Mouse (Mus musculus) testis, adult 2 months (tissue): ENCODE data around the gene Prpsap1. TPM values are rescaled to one million over a fixed set of nuclear protein-coding genes. Genes with fewer than 3 reads are reported as not detected.
"Not testable (repeated sequence)": the region's sequence is repeated elsewhere in the genome, so short reads cannot be mapped to it uniquely, and the experiment has no call there.

Experiments
- H3K27ac ChIP-seq: fragments of 200-500 bp; 2 replicates; pipeline ENCODE4 v1.5.1; 2012; ENCODE audit warnings: low read depth, low read length; ENCODE audit not compliant: control insufficient read depth, insufficient read depth
- H3K27me3 ChIP-seq: fragments of 200-500 bp; 2 replicates; pipeline ENCODE4 v1.6.1; 2012; ENCODE audit warnings: mild to moderate bottlenecking, low read length, moderate library complexity; ENCODE audit not compliant: control insufficient read depth, insufficient read depth
- H3K36me3 ChIP-seq: fragments of 200-500 bp; 2 replicates; pipeline ENCODE4 v1.6.1; 2012; ENCODE audit warnings: mild to moderate bottlenecking, low read length; ENCODE audit not compliant: control insufficient read depth, insufficient read depth
- H3K4me1 ChIP-seq: fragments of 200-500 bp; 2 replicates; pipeline ENCODE4 v1.6.1; 2012; ENCODE audit warnings: low read length; ENCODE audit not compliant: control insufficient read depth, insufficient read depth
- H3K4me3 ChIP-seq: fragments of 200-500 bp; 2 replicates; pipeline ENCODE4 v1.5.1; 2012; ENCODE audit warnings: low read depth, mild to moderate bottlenecking, low read length, moderate library complexity, mixed read lengths; ENCODE audit not compliant: control insufficient read depth
- CTCF ChIP-seq: fragments of 200-500 bp; IDR thresholded peaks from 2 replicates; pipeline ENCODE4 v1.5.1; 2012; ENCODE audit warnings: low read depth, mild to moderate bottlenecking, inconsistent platforms, low read length, moderate library complexity; ENCODE audit not compliant: control insufficient read depth, insufficient read depth, insufficient replicate concordance
- POLR2A ChIP-seq: fragments of 200-500 bp; IDR thresholded peaks from 2 replicates; pipeline ENCODE4 v1.6.1; 2012; ENCODE audit warnings: low read depth, mild to moderate bottlenecking, inconsistent platforms, low read length, moderate library complexity; ENCODE audit not compliant: control insufficient read depth
- polyA plus RNA-seq: library from polyadenylated mRNA; depleted of rRNA; stranded (reverse); fragments of >200 nt; gene quantifications from 2 replicates; pipeline ENCODE4 v1.2.3, GENCODE M21; 2012

Gene Prpsap1
- polyA plus RNA-seq, 1 experiment, result 59.0 TPM

DNA sequence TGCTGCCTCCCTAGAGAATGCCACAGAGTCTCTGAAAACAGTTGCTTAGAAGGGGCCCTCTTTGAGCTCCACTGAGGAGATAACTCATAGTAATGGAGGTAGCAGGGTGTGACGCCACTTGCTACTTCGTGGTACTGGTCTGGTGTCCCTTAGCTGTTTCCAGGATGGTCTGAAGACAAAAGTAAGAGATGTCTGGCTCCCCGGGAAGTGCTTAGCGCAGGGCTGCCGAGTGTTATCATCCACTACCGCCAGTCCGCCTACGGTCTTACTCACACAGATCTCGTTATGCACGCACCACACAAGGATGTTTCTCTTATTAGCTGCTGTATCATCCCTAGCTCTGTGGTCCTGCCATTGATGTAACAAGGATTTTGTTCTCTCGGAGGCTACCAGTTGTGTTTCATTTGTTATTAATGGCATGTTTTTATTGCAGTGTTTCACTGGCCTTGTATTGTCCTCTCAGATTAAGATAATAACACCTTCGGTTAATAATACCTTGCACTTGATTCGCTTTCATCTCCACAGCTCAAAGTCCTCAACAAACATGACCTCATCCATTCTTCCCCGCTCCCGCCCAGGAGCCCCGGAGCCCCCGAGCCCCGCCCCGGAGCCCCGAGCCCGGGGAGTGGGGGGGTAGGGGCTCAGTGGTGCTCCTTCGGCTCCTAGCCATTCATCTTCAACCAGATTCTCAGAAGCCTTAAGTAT is 63.1 kb downstream of the Prpsap1 start:
- Histone ChIP-seq H3K4me1 (peaks cover 16% of the 10 kb centered on the region), H3K4me3 (no peak overlapping the region), H3K36me3 (no peaks in the 10 kb centered on the region), H3K27me3 (no peaks in the 10 kb centered on the region), H3K27ac (no peak overlapping the region)
- TF ChIP-seq POLR2A (no peak), CTCF (no peak)

DNA sequence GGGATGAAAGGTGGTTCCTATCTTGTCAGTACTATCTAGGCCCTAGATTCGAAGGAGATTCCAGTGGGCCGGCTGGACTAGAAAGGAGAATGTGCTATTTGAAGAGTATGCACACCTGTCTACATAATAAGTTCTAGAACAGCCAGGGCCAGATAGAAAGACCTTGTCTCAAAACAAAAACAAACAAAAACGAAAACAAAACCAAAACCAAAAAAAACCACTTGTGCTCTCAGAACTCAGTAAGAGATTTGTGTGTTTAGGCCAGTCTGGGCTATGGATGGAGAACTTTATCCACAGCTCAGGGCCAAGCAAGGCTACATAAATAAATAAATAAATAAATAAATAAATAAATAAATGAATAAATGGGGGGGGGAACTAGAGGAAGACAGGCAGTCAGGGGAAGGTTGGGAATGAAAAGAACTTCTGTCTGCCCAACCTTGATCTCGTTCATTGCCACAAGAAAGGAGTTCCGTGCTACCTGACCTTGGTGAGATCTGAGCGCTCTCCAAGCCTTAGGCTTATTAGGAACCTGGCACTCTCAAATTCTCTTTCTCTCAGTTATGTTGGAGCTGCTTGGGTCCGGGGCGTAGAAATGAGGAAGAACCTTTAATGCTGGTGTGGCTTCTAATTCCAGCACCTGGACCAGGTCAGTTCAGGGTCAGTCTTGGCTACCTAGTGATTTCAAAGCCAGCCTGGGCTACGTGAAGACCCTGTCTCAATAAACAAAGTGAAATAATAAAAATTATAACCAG is 64.0 kb downstream of the Prpsap1 start:
- H3K27me3 ChIP-seq, result no peaks in the 10 kb centered on the region
- 0 out of 2 replicates have a peak overlapping the region, but pooled peaks have one; percentile 60 for H3K27ac ChIP-seq
- H3K36me3 ChIP-seq, result no peaks in the 10 kb centered on the region
- no peak for TF ChIP-seq POLR2A
- no peak for TF ChIP-seq CTCF
- H3K4me1 ChIP-seq, result peaks cover 15% of the 10 kb centered on the region
- H3K4me3 ChIP-seq, result no peak overlapping the region

DNA sequence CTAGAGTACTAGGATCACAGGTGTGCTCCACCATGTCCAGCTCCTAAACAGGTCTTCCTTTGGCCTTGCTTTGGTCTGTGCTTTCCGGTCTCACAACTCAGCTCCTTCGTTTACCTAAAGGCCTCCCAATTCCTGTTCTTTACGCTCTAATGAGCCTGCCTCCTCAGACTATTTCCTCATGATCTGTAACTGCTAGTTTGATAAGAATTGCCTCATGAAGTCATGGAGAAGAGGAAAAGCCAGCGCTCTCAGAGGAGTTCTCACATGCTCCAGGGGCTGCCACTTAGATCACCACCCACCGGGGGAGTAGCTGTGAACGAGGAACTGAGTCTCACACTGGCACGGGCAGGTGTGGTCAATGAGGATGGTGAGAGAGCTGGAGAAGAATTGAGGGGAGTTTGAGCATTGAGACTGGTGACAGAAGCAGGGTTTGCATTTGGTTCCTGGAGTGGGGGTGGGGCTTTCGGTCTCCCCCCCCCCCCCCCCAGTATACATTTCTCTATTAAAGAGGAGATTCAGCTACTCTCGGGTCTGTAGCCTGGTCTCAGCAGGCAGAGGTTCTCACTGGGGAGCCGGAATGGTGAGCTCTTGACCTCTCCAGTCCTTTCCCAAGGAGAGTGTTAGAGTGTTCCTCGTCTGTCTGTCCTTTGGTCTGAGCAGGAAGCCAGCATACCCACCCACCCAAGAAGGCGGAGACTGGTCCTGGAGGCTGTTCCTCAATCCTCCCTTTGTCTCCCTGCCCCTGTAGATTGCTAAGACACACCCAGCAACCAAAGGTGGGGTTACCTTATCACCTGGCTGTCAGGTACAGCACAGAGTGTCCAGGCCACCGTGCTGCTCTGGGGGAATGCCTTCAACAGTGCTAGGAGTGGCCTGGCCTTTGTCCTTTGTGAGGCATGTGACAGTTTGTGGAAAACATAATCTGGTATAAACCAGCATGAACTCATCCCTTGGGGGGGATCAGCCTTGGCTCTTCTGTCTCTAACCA is 64.8 kb downstream of the Prpsap1 start:
- no peaks in the 10 kb centered on the region for H3K27me3 ChIP-seq
- H3K27ac ChIP-seq, result peak overlapping the region; percentile 60; the same call in 1 of the 2 replicates
- H3K4me3 ChIP-seq, result no peak overlapping the region
- H3K4me1 ChIP-seq, result peaks cover 9% of the 10 kb centered on the region
- H3K36me3 ChIP-seq, result no peaks in the 10 kb centered on the region
- no peak for TF ChIP-seq POLR2A
- no peak for TF ChIP-seq CTCF

DNA sequence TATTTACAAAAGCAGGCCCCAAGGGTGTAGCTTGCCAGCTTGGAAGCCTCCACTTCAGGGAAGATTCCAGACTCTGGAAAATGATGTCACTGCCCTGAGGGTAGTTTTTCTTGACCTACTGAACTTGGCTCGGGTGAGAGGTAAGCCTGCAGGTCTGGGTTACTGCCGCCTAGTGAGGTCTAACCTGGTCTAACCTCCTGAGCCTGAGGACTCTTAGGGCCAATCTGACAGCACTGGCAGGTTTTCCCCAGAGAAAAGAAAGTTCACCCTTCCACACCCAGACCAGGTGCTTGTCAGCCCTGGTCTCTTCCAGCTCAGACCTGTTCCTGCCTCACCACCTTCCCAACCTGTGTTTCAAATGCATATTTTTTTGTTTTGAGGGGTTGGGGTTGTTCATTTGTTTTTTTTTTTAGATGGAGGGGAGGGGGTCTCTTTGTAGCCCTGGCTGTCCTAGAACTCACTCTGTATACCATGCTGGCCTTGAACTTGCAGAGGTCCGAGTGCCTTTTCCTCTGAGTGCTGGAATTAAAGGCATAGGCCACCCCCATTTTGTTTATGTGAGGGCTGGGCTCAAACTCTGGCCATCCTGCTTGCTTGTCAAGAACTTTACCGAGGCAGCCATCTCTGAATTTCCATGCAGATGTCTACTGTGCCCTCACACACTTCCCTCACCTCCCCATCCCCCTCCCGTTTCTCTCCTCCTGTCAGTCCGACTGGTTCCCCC is 67.0 kb downstream of the Prpsap1 start:
- peaks cover 7% of the 10 kb centered on the region for H3K4me1 ChIP-seq
- no peak overlapping the region for H3K4me3 ChIP-seq
- H3K27me3 ChIP-seq, result no peaks in the 10 kb centered on the region
- TF ChIP-seq POLR2A (no peak), CTCF (no peak)
- H3K27ac ChIP-seq, result no peak overlapping the region
- H3K36me3 ChIP-seq, result no peaks in the 10 kb centered on the region

DNA sequence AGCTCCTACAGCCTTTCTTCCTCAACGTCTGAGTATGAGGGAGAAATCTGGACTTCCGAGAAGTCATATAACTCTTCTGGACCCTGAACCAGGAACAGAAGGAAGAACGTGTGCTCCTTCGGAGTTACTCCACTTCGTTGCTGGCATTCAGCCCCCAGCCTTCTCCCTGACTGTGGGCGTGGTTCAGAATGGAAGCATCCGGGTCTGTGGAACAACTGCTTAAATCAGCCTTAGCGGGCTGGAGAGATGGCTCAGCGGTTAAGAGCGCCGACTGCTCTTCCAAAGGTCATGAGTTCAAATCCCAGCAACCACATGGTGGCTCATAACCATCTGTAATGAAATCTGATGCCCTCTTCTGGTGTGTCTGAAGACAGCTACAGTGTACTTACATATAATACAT is 67.7 kb downstream of the Prpsap1 start:
- H3K27ac ChIP-seq, H3K36me3 ChIP-seq, H3K4me3 ChIP-seq, H3K27me3 ChIP-seq, H3K4me1 ChIP-seq: not testable (repeated sequence)

DNA sequence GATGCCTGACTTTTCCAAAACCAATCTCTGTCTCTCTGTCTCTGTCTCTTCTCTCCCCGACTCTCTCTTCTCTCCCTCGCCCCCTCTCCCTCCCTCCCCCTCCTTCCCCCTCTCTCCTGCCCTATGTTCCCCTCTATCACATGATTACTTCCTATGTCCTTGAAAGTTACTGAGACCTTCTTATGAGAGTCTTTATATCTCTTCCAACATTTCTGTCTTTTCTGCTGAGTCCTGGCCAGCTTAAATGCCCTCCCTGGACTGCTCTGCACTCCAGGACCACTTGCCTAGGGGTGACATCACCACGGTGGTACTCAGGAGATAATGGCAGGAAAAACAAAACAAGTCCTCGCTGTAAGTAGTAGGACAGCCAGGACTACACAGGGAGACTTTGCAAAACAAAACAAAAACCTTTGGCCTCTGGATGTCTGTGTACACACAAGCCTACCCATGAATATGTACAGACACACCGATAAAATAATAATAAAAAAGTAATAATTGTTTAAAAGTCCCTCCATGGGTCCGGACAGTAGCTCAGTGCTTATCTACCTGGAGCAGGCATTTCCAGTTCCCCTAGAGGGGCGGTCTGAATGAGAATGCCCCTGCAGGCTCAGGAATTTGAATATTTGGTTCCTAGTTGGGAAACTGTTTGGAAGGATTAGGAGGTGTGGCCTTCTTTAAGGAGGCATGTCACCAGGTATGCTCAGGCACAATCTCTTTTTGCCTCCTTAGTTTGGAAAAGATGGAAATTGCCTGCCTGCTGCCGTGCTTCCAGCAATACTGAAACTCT is 69.2 kb downstream of the Prpsap1 start:
- no peak overlapping the region for H3K27ac ChIP-seq

More for the DNA sequence above, 69.2 kb downstream of the Prpsap1 start:
- no peaks in the 10 kb centered on the region for H3K27me3 ChIP-seq
- no peak overlapping the region for H3K4me3 ChIP-seq
- TF ChIP-seq CTCF (no peak), POLR2A (no peak)
- peaks cover 2% of the 10 kb centered on the region; the same call in 1 of the 2 replicates for H3K4me1 ChIP-seq
- H3K36me3 ChIP-seq, result no peaks in the 10 kb centered on the region
